Mouse (Mus musculus): ENCODE measurements around the gene Gm48551. TPM values are rescaled to one million over a fixed set of nuclear protein-coding genes. Genes with fewer than 3 reads are reported as not detected.

Gm48551 gene
- polyA plus RNA-seq, 1 experiment from 2014 or later, result 8.2 TPM

- 4% methylated on average over 25 of the region's 25 CpGs for WGBS
- 0 out of 2 replicates have a peak, but pooled peaks have one; percentile 7 for ATAC-seq (ENCODE audit: low read depth)
- Histone ChIP-seq H3K4me2 (peak overlapping the region; percentile 62), H3K27me3 (peaks cover 37% of the 10 kb centered on the region), H3K9ac (peak overlapping the region; percentile 52), H3K9me3 (no peaks in the 10 kb centered on the region), H3K27ac (replicated peaks) (peak overlapping the region; percentile 59; the same call in 1 of the 2 replicates), H3K4me3 (peak overlapping the region; percentile 45), H3K4me1 (replicated peaks) (peaks cover 46% of the 10 kb centered on the region), H3K36me3 (peaks cover 12% of the 10 kb centered on the region; the same call in 1 of the 2 replicates)
Measured at GRCm38 (mm10) chr10:81424246-81425051, 40.2 kb downstream of the Gm48551 start.

- peaks cover 3% of the 10 kb centered on the region; the same call in 1 of the 2 replicates for H3K36me3 ChIP-seq
- H3K4me3 ChIP-seq, result peak overlapping the region; percentile 45
- 23% methylated on average over 10 of the region's 10 CpGs for WGBS
- H3K9ac ChIP-seq, result peak overlapping the region; percentile 45
- H3K4me1 ChIP-seq (replicated peaks), result peaks cover 50% of the 10 kb centered on the region
- peak overlapping the region; percentile 62 for H3K4me2 ChIP-seq
- H3K27me3 ChIP-seq, result peaks cover 37% of the 10 kb centered on the region
- H3K27ac ChIP-seq (replicated peaks), result no peak overlapping the region
- no peaks in the 10 kb centered on the region for H3K9me3 ChIP-seq
- no peak for ATAC-seq (ENCODE audit: low read depth)
Measured at GRCm38 (mm10) chr10:81425236-81425850, 41.1 kb downstream of the Gm48551 start.

DNA sequence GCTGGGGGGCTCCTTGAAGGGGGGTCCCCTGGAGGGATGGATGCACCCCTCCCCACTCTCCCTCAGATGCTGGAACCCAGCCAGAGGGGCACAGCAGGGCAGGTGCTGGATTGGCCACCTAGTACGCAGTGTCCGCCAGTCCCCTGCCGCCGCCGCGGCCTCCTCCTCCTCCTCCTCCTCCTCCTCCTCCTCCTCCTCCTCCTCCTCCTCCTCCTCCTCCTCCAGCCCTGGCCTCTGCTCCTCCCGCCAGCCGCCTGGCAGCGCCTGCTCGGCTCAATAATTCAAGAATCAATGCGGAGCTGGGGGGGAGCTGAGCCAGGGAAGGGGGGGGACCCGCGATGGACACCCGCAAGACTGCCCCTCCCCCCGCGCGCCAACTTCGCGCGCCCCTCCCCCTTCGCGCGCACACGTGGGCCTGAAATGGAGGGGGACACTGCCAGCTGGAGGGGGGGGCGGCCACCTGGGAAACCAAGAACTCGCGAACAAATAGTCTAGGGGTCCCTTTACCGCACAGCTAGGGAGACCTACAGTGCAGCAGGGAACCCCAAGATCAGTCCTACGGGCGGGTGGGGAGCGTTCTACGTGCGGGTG lies 41.9 kb downstream of the Gm48551 start:
- no peaks in the 10 kb centered on the region for H3K36me3 ChIP-seq
- no peak for ATAC-seq (ENCODE audit: low read depth)
- 3% methylated on average over 26 of the region's 33 CpGs for WGBS
- peak overlapping the region; percentile 62 for H3K4me2 ChIP-seq
- H3K27me3 ChIP-seq, result peaks cover 37% of the 10 kb centered on the region
- peak overlapping the region; percentile 72 for H3K9ac ChIP-seq
- H3K4me3 ChIP-seq, result peak overlapping the region; percentile 45
- H3K4me1 ChIP-seq (replicated peaks), result peaks cover 53% of the 10 kb centered on the region
- H3K27ac ChIP-seq (replicated peaks), result no peak overlapping the region
- H3K9me3 ChIP-seq, result no peaks in the 10 kb centered on the region

GRCm38 (mm10) chr10:81426897-81427296 lies 42.6 kb downstream of the Gm48551 start:
- Histone ChIP-seq H3K27me3 (peaks cover 37% of the 10 kb centered on the region), H3K9me3 (no peaks in the 10 kb centered on the region), H3K9ac (peak overlapping the region; percentile 72), H3K27ac (replicated peaks) (no peak overlapping the region), H3K36me3 (no peaks in the 10 kb centered on the region), H3K4me2 (peak overlapping the region; percentile 62), H3K4me1 (replicated peaks) (peaks cover 59% of the 10 kb centered on the region), H3K4me3 (peak overlapping the region; percentile 45)
- ATAC-seq (ENCODE audit: low read depth), result no peak
- WGBS, result 2% methylated on average over 38 of the region's 38 CpGs

DNA sequence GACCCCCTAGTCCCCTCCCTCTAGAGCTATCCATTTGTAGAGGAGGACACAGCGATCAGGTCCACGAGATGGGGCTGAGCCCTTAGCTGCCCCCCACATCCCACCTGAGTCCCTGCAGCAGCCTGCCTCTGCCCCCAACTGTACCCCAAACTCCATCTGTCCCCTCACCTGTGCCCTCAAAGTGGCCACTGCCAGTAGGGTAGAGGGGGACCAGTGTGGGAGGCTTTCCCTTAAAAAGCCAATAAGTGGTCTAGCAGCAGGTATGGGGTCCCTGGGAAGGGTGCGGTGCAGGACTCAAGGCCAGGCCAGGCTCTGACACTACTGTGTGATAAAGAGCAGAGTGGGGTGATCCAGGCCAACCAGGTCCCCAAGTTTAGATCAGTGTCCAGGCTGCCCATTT lies 43.1 kb downstream of the Gm48551 start:
- Histone ChIP-seq H3K27ac (replicated peaks) (no peak overlapping the region), H3K9me3 (no peaks in the 10 kb centered on the region), H3K4me1 (replicated peaks) (peaks cover 60% of the 10 kb centered on the region), H3K9ac (peak overlapping the region; percentile 72), H3K4me2 (peak overlapping the region; percentile 62), H3K36me3 (no peaks in the 10 kb centered on the region), H3K4me3 (peak overlapping the region; percentile 45), H3K27me3 (peaks cover 37% of the 10 kb centered on the region)
- no peak for ATAC-seq (ENCODE audit: low read depth)
- WGBS, result 32% methylated on average over 3 of the region's 3 CpGs

GRCm38 (mm10) chr10:81427804-81428506 lies 43.7 kb downstream of the Gm48551 start:
- H3K4me1 ChIP-seq (replicated peaks), result peaks cover 64% of the 10 kb centered on the region
- peaks cover 37% of the 10 kb centered on the region for H3K27me3 ChIP-seq
- H3K9me3 ChIP-seq, result no peaks in the 10 kb centered on the region
- 74% methylated on average over 8 of the region's 8 CpGs for WGBS
- H3K4me3 ChIP-seq, result no peak overlapping the region
- no peak overlapping the region for H3K27ac ChIP-seq (replicated peaks)
- H3K4me2 ChIP-seq, result no peak overlapping the region
- H3K9ac ChIP-seq, result no peak overlapping the region
- no peak for ATAC-seq (ENCODE audit: low read depth)
- no peaks in the 10 kb centered on the region for H3K36me3 ChIP-seq

GRCm38 (mm10) chr10:81428507-81428870 lies 44.2 kb downstream of the Gm48551 start:
- no peak for ATAC-seq (ENCODE audit: low read depth)
- H3K9me3 ChIP-seq, result no peaks in the 10 kb centered on the region
- no peak overlapping the region for H3K4me3 ChIP-seq
- H3K4me2 ChIP-seq, result no peak overlapping the region
- WGBS, result 86% methylated on average over 7 of the region's 7 CpGs
- no peaks in the 10 kb centered on the region for H3K36me3 ChIP-seq
- peaks cover 69% of the 10 kb centered on the region for H3K4me1 ChIP-seq (replicated peaks)
- no peak overlapping the region for H3K9ac ChIP-seq
- peaks cover 37% of the 10 kb centered on the region for H3K27me3 ChIP-seq
- H3K27ac ChIP-seq (replicated peaks), result no peak overlapping the region

GRCm38 (mm10) chr10:81429092-81429491 lies 44.8 kb downstream of the Gm48551 start:
- Histone ChIP-seq H3K4me1 (replicated peaks) (peaks cover 70% of the 10 kb centered on the region), H3K9me3 (no peaks in the 10 kb centered on the region), H3K36me3 (no peaks in the 10 kb centered on the region), H3K4me3 (peak overlapping the region; percentile 77), H3K4me2 (peak overlapping the region; percentile 85), H3K27me3 (peaks cover 34% of the 10 kb centered on the region), H3K9ac (no peak overlapping the region; the same call in 1 of the 2 replicates), H3K27ac (replicated peaks) (no peak overlapping the region)
- no peak for ATAC-seq (ENCODE audit: low read depth)
- WGBS, result 17% methylated on average over 2 of the region's 2 CpGs

DNA sequence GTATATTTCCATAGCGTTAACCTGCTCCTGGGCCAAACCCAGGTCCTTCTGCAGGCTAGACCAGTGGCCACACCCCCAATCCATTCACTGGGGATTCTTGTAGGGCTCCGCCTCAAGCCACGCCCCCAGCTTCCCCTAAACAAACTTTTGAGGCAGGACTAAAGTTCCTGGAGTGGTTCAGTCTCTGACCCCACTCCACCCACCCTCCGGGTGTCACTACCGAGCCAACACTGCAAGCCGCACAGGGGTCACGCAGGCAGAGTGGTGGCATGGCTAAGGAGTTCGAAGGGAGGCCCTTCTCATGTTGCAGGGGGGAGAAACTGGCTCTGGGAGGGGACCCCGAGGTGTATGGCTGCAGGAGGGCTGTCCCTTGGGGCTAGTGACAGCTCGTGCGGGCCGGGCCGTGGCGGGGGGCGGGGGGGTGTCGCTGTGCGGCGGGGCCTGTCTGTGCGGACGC lies 45.4 kb downstream of the Gm48551 start:
- no peaks in the 10 kb centered on the region for H3K36me3 ChIP-seq
- under 1% methylated on average over 20 of the region's 20 CpGs for WGBS
- ATAC-seq (ENCODE audit: low read depth), result 0 out of 2 replicates have a peak, but pooled peaks have one; percentile 2
- H3K27me3 ChIP-seq, result peaks cover 33% of the 10 kb centered on the region
- no peaks in the 10 kb centered on the region for H3K9me3 ChIP-seq
- peak overlapping the region; percentile 77 for H3K4me3 ChIP-seq
- H3K4me2 ChIP-seq, result peak overlapping the region; percentile 85
- H3K4me1 ChIP-seq (replicated peaks), result peaks cover 68% of the 10 kb centered on the region
- peak overlapping the region; percentile 92 for H3K9ac ChIP-seq
- peak overlapping the region; percentile 96 for H3K27ac ChIP-seq (replicated peaks)

GRCm38 (mm10) chr10:81430141-81430830 lies 46.0 kb downstream of the Gm48551 start:
- peak overlapping the region; percentile 85 for H3K4me2 ChIP-seq
- peaks cover 27% of the 10 kb centered on the region for H3K27me3 ChIP-seq
- H3K9me3 ChIP-seq, result no peaks in the 10 kb centered on the region
- WGBS, result 1% methylated on average over 58 of the region's 89 CpGs
- peak overlapping the region; percentile 96 for H3K27ac ChIP-seq (replicated peaks)
- peaks cover 68% of the 10 kb centered on the region for H3K4me1 ChIP-seq (replicated peaks)
- peak overlapping the region; percentile 77 for H3K4me3 ChIP-seq
- H3K36me3 ChIP-seq, result no peaks in the 10 kb centered on the region
- peak overlapping the region; percentile 92 for H3K9ac ChIP-seq
- peak; percentile 21 for ATAC-seq (ENCODE audit: low read depth)

GRCm38 (mm10) chr10:81430831-81431525 lies 46.7 kb downstream of the Gm48551 start:
- peaks cover 63% of the 10 kb centered on the region for H3K4me1 ChIP-seq (replicated peaks)
- whole genome bisulfite sequencing, result under 1% methylated on average over 55 of the region's 70 CpGs

More at GRCm38 (mm10) chr10:81430831-81431525, 46.7 kb downstream of the Gm48551 start:
- Histone ChIP-seq H3K27ac (replicated peaks) (peak overlapping the region; percentile 96), H3K9me3 (no peaks in the 10 kb centered on the region), H3K9ac (peak overlapping the region; percentile 92), H3K4me2 (peak overlapping the region; percentile 85), H3K4me3 (peak overlapping the region; percentile 77), H3K36me3 (no peaks in the 10 kb centered on the region), H3K27me3 (peaks cover 20% of the 10 kb centered on the region)
- ATAC-seq (ENCODE audit: low read depth), result peak; percentile 21

All from neural tube, embryonic 13.5 days (tissue).